ENCODE assay signal across 9 mouse cellular contexts in genomic region chr7:27491856-27492255, GRCm38 (mm10). TPM values are rescaled to one million over a fixed set of nuclear protein-coding genes. Genes with fewer than 3 reads are reported as not detected.
A peak's percentile ranks its signal among the peaks of the same experiment; 100 is the strongest.
DNase-seq lines count a peak whose midpoint lies in the region; TF ChIP-seq lines count a peak whose summit lies in the region.
"Had no signal": no experiment of that assay in that cellular context is flagged by ENCODE, and none has a peak within 500 bp of the region (broad histone marks: within the 10 kb centered on the region; RNA-seq: fewer than 3 reads in every experiment).

No protein-coding gene starts in this region.

- H3K9me3 ChIP-seq in forebrain, embryonic 10.5 days, result no peaks in the 10 kb centered on the region

- no peak overlapping the region for H3K4me3 ChIP-seq in lung, adult 2 months (replicated peaks; ENCODE audit: extremely low read depth, low read depth, low read length)
- no peak overlapping the region for H3K4me3 ChIP-seq in forebrain, embryonic 10.5 days

- whole genome bisulfite sequencing in lung, adult 2 months, result 49% methylated on average over 7 of the region's 7 CpGs
- WGBS in forebrain, embryonic 10.5 days, result 85% methylated on average over 7 of the region's 7 CpGs

- no peak for TF ChIP-seq POLR2A in lung, adult 2 months (IDR thresholded peaks at IDR 0.05; ENCODE audit: borderline replicate concordance, extremely low read depth, low read depth, low read length)

- H3K27ac ChIP-seq in forebrain, embryonic 10.5 days, result no peak overlapping the region

- DNase-seq in adrenal gland, adult 2 months, result peak; percentile 30
- no peak for DNase-seq in adrenal gland, postnatal 36 days
- peak; percentile 59 for DNase-seq in ES-CJ7 (ENCODE audit: low read depth, low spot score)
- DNase-seq in kidney, adult 18-20 months, result peak; percentile 43
- peak; percentile 46 for DNase-seq in lung, adult 2 months
- DNase-seq in forebrain, embryonic 10.5 days (ENCODE audit: extremely low spot score, low spot score), result no peak
- DNase-seq in left cerebral cortex, postnatal 10 days (ENCODE audit: extremely low spot score in 1 of 2, low spot score in 2 of 2), result no peak
- no peak for DNase-seq in embryo, embryonic 10.5 days (ENCODE audit: low spot score)
- DNase-seq: gastrocnemius, postnatal 25 days had no signal

- peaks cover 10% of the 10 kb centered on the region for H3K36me3 ChIP-seq in forebrain, embryonic 10.5 days (replicated peaks)

- intact Hi-C loops in left cerebral cortex, postnatal 10 days (cut with DNase I), result no loop called here

- peaks cover 11% of the 10 kb centered on the region for H3K27me3 ChIP-seq in forebrain, embryonic 10.5 days (ENCODE audit: poor library complexity, severe bottlenecking)

- H3K4me1 ChIP-seq in lung, adult 2 months (ENCODE audit: control insufficient read depth, insufficient read depth, low read length), result peaks cover 21% of the 10 kb centered on the region
- H3K4me1 ChIP-seq in forebrain, embryonic 10.5 days, result peaks cover 43% of the 10 kb centered on the region

- no peak for TF ChIP-seq CTCF in lung, adult 2 months (IDR thresholded peaks at IDR 0.05; ENCODE audit: insufficient read depth, low read length)

RNA-seq across cellular contexts. Expression of gene Sertad1, which starts 5.1 kb away (rescaled TPM):
- 10 to 100 TPM; 17.9 to 25.6 TPM for total RNA-seq in adrenal gland, adult 2 months (2021)
- polyA plus RNA-seq in adrenal gland, adult 2 months (2012; rRNA removed), result 57.7 and 60.5 TPM in 2 replicates
- 10 to 100 TPM; 30.0 to 38.4 TPM for total RNA-seq in adrenal gland, postnatal 36 days (2021)
- 50.7 and 56.1 TPM in 2 replicates for polyA plus RNA-seq in lung, adult 2 months (2012; rRNA removed)
- 17.7 and 18.6 TPM in 2 replicates for polyA plus RNA-seq in forebrain, embryonic 10.5 days (2016; fragmentation: Nextera tagmentation; extraction: Ambion mirVana)
- 1 to 10 TPM; 6.0 to 7.0 TPM for total RNA-seq in left cerebral cortex, postnatal 10 days (2021)

RNA-seq across cellular contexts. Expression of gene Prx, which starts 7.3 kb away (rescaled TPM):
- 1 to 10 TPM; 1.4 to 4.0 TPM for total RNA-seq in adrenal gland, adult 2 months (2021)
- polyA plus RNA-seq in adrenal gland, adult 2 months (2012; rRNA removed), result 2.0 and 2.2 TPM in 2 replicates
- total RNA-seq in adrenal gland, postnatal 36 days (2021), result 1 to 10 TPM; 2.1 to 3.2 TPM
- polyA plus RNA-seq in lung, adult 2 months (2012; rRNA removed), result 62.0 and 67.4 TPM in 2 replicates
- polyA plus RNA-seq in forebrain, embryonic 10.5 days (2016; fragmentation: Nextera tagmentation; extraction: Ambion mirVana), result 3.1 TPM in 2 replicates
- 1 to 10 TPM; 1.4 TPM for total RNA-seq in left cerebral cortex, postnatal 10 days (2021)

RNA-seq across cellular contexts. Expression of gene Sertad3, which starts 18.3 kb away (rescaled TPM):
- 10 to 100 TPM; 11.6 to 21.0 TPM for total RNA-seq in adrenal gland, adult 2 months (2021)
- 20.0 and 20.9 TPM in 2 replicates for polyA plus RNA-seq in adrenal gland, adult 2 months (2012; rRNA removed)
- 10 to 100 TPM; 15.9 to 16.3 TPM for total RNA-seq in adrenal gland, postnatal 36 days (2021)
- polyA plus RNA-seq in lung, adult 2 months (2012; rRNA removed), result 10.2 and 10.5 TPM in 2 replicates
- 21.7 and 24.8 TPM in 2 replicates for polyA plus RNA-seq in forebrain, embryonic 10.5 days (2016; fragmentation: Nextera tagmentation; extraction: Ambion mirVana)
- 1 to 10 TPM; 2.5 to 3.2 TPM for total RNA-seq in left cerebral cortex, postnatal 10 days (2021)

RNA-seq across cellular contexts. Expression of gene Hipk4, which starts 31.2 kb away (rescaled TPM):
- under 1 TPM; 0.21 to 0.29 TPM for total RNA-seq in adrenal gland, adult 2 months (2021)
- 0.82 and 1.1 TPM in 2 replicates for polyA plus RNA-seq in adrenal gland, adult 2 months (2012; rRNA removed)
- total RNA-seq in adrenal gland, postnatal 36 days (2021), result under 1 TPM; 0.23 to 0.26 TPM
- polyA plus RNA-seq in lung, adult 2 months (2012; rRNA removed), result 1.3 and 1.8 TPM in 2 replicates
- 0.41 and 0.63 TPM in 2 replicates for polyA plus RNA-seq in forebrain, embryonic 10.5 days (2016; fragmentation: Nextera tagmentation; extraction: Ambion mirVana)
- under 1 TPM; 0.26 to 0.34 TPM for total RNA-seq in left cerebral cortex, postnatal 10 days (2021)

RNA-seq across cellular contexts. Expression of gene Blvrb, which starts 44.1 kb away (rescaled TPM):
- total RNA-seq in adrenal gland, adult 2 months (2021), result 10 to 100 TPM; 48.4 to 51.1 TPM
- 70.2 and 86.2 TPM in 2 replicates for polyA plus RNA-seq in adrenal gland, adult 2 months (2012; rRNA removed)
- 10 to 100 TPM; 42.4 to 45.6 TPM for total RNA-seq in adrenal gland, postnatal 36 days (2021)
- 71.6 and 78.8 TPM in 2 replicates for polyA plus RNA-seq in lung, adult 2 months (2012; rRNA removed)
- polyA plus RNA-seq in forebrain, embryonic 10.5 days (2016; fragmentation: Nextera tagmentation; extraction: Ambion mirVana), result 34.8 and 45.5 TPM in 2 replicates
- 10 to 100 TPM; 11.8 to 12.7 TPM for total RNA-seq in left cerebral cortex, postnatal 10 days (2021)

Comparison
In these comparisons a context has a peak if more than half of its experiments do, and no peak if none do; other contexts are left out.
1. DNase-seq: peak in adrenal gland, adult 2 months (single experiment), ES-CJ7 (single experiment), kidney, adult 18-20 months (single experiment) and lung, adult 2 months (single experiment); none in adrenal gland, postnatal 36 days (0 of 2), forebrain, embryonic 10.5 days (single experiment), left cerebral cortex, postnatal 10 days (0 of 2) and embryo, embryonic 10.5 days (single experiment).